In the genomic region with DNA sequence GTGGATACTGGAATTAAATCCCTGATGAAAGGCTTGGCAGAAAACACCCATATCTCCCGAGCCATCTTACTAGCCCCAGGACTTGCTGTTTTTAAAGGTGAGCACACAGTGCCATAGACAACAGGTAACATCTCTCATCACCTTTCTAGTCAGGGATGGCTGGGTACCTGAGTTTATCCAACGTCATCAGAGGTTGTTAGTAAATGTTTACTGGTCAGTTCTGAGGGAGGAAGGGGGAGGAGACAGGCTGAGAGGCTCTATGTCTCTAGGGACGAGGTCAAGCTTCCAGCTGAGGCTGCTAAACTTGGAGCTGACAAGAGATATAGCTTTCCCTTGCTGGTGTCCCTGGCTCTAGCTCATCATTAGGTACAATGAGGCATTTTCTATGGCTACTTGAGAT, we compare ENCODE assay signal across 16 mouse cellular contexts. TPM values are rescaled to one million over a fixed set of nuclear protein-coding genes. Genes with fewer than 3 reads are reported as not detected.
DNase-seq lines count a peak whose midpoint lies in the region; ATAC-seq and TF ChIP-seq lines count a peak whose summit lies in the region.
"Had no signal": no experiment of that assay in that cellular context is flagged by ENCODE, and none has a peak within 500 bp of the region (broad histone marks: within the 10 kb centered on the region; RNA-seq: fewer than 3 reads in every experiment).

No protein-coding gene starts in this region.

- WGBS in lung, embryonic 14.5 days, result 40% methylated on average over 3 of the region's 3 CpGs
- WGBS in lung, adult 2 months, result 26% methylated on average over 3 of the region's 3 CpGs
- WGBS in heart, postnatal 0 days, result 26% methylated on average over 3 of the region's 3 CpGs
- WGBS in kidney, postnatal 0 days, result 30% methylated on average over 3 of the region's 3 CpGs

- no peak overlapping the region for H3K4me2 ChIP-seq in lung, embryonic 14.5 days
- no peak overlapping the region for H3K4me2 ChIP-seq in heart, postnatal 0 days (ENCODE audit: low read depth, low read length)
- no peak overlapping the region for H3K4me2 ChIP-seq in kidney, postnatal 0 days (ENCODE audit: low read length)
- H3K4me2 ChIP-seq: midbrain, embryonic 12.5 days had no signal

- TF ChIP-seq CTCF in lung, embryonic 14.5 days (IDR thresholded peaks at IDR 0.05; ENCODE audit: low read depth), result no peak
- no peak for TF ChIP-seq CTCF in lung, adult 2 months (IDR thresholded peaks at IDR 0.05; ENCODE audit: insufficient read depth, low read length)
- TF ChIP-seq CTCF in heart, postnatal 0 days (IDR thresholded peaks at IDR 0.05; ENCODE audit: low read depth), result no peak
- no peak for TF ChIP-seq CTCF in kidney, postnatal 0 days (IDR thresholded peaks at IDR 0.05; ENCODE audit: low read depth)

- H3K27ac ChIP-seq in lung, embryonic 14.5 days (ENCODE audit: low read depth), result peak overlapping the region; percentile 73; the same call in 1 of the 2 replicates
- peak overlapping the region; percentile 83 for H3K27ac ChIP-seq in heart, postnatal 0 days (ENCODE audit: low read depth)
- H3K27ac ChIP-seq in kidney, postnatal 0 days, result peak overlapping the region; percentile 74
- H3K27ac ChIP-seq: midbrain, embryonic 12.5 days; stomach, postnatal 0 days had no signal

- no peak overlapping the region for H3K9ac ChIP-seq in lung, embryonic 14.5 days
- H3K9ac ChIP-seq in heart, postnatal 0 days (replicated peaks; ENCODE audit: low read depth, low read length), result no peak overlapping the region
- no peak overlapping the region for H3K9ac ChIP-seq in kidney, postnatal 0 days (ENCODE audit: low read depth, low read length)
- H3K9ac ChIP-seq: midbrain, embryonic 12.5 days had no signal

- TF ChIP-seq POLR2A in lung, adult 2 months (IDR thresholded peaks at IDR 0.05; ENCODE audit: borderline replicate concordance, extremely low read depth, low read depth, low read length), result no peak

- peak; percentile 94 for DNase-seq in heart, adult 11 months
- no peak for DNase-seq in heart, postnatal 4 days
- DNase-seq in lung, embryonic 14.5 days, result no peak
- no peak for DNase-seq in lung, adult 2 months
- DNase-seq in heart, postnatal 0 days (ENCODE audit: low spot score), result no peak
- DNase-seq in kidney, postnatal 0 days (ENCODE audit: low spot score), result peak; percentile 41
- DNase-seq in testis, postnatal 14 days (ENCODE audit: low spot score), result no peak
- DNase-seq in ovary, adult 18-20 months (ENCODE audit: low spot score), result no peak
- DNase-seq: cerebellum, adult 11-12 months; embryo, embryonic 11 days; thymus, postnatal 4 days had no signal

- ATAC-seq in lung, embryonic 14.5 days (ENCODE audit: insufficient read depth), result no peak
- peak; percentile 24; the same call in 1 of the 2 replicates for ATAC-seq in heart, postnatal 0 days (ENCODE audit: insufficient read depth, low read depth)
- peak; percentile 66 for ATAC-seq in kidney, postnatal 0 days (replicated peaks; ENCODE audit: low FRiP score, low read depth)
- ATAC-seq: inflammation-experienced regulatory T-cells, adult 6 months had no signal

- no peak overlapping the region for H3K4me3 ChIP-seq in lung, embryonic 14.5 days (ENCODE audit: low read depth, low read length)
- no peak overlapping the region for H3K4me3 ChIP-seq in lung, adult 2 months (replicated peaks; ENCODE audit: extremely low read depth, low read depth, low read length)
- no peak overlapping the region for H3K4me3 ChIP-seq in heart, postnatal 0 days (ENCODE audit: low read depth, low read length)
- H3K4me3 ChIP-seq in kidney, postnatal 0 days (replicated peaks; ENCODE audit: low read depth, low read length), result no peak overlapping the region
- H3K4me3 ChIP-seq: erythroblast, embryonic 14.5 days; midbrain, embryonic 12.5 days had no signal

- H3K27me3 ChIP-seq in lung, embryonic 14.5 days (ENCODE audit: insufficient read depth, low read length), result no peaks in the 10 kb centered on the region
- no peaks in the 10 kb centered on the region for H3K27me3 ChIP-seq in heart, postnatal 0 days (ENCODE audit: control insufficient read depth, insufficient read depth, low read length)
- no peaks in the 10 kb centered on the region for H3K27me3 ChIP-seq in kidney, postnatal 0 days (ENCODE audit: insufficient read depth, low read length)
- H3K27me3 ChIP-seq: midbrain, embryonic 12.5 days had no signal

- peaks cover 6% of the 10 kb centered on the region; the same call in 1 of the 2 replicates for H3K9me3 ChIP-seq in lung, embryonic 14.5 days (ENCODE audit: low read depth, low read length)
- 0 out of 2 replicates have a peak, but pooled peaks cover 5% of the 10 kb centered on the region for H3K9me3 ChIP-seq in heart, postnatal 0 days (replicated peaks; ENCODE audit: control insufficient read depth, low read length)
- H3K9me3 ChIP-seq in kidney, postnatal 0 days (replicated peaks; ENCODE audit: low read length), result no peaks in the 10 kb centered on the region

- TF ChIP-seq EP300 in heart, postnatal 0 days (IDR thresholded peaks at IDR 0.05; ENCODE audit: low read depth), result no peak

- peaks cover 11% of the 10 kb centered on the region; the same call in 1 of the 2 replicates for H3K4me1 ChIP-seq in lung, embryonic 14.5 days (ENCODE audit: insufficient read depth)
- peaks cover 22% of the 10 kb centered on the region for H3K4me1 ChIP-seq in lung, adult 2 months (ENCODE audit: control insufficient read depth, insufficient read depth, low read length)
- H3K4me1 ChIP-seq in heart, postnatal 0 days (ENCODE audit: control insufficient read depth, insufficient read depth), result peaks cover 21% of the 10 kb centered on the region
- H3K4me1 ChIP-seq in kidney, postnatal 0 days (replicated peaks; ENCODE audit: insufficient read depth, low read length), result peaks cover 8% of the 10 kb centered on the region; the same call in 1 of the 2 replicates
- H3K4me1 ChIP-seq: midbrain, embryonic 12.5 days had no signal

- peaks cover 27% of the 10 kb centered on the region for H3K36me3 ChIP-seq in lung, embryonic 14.5 days (ENCODE audit: insufficient read depth)
- peaks cover 32% of the 10 kb centered on the region for H3K36me3 ChIP-seq in heart, postnatal 0 days (replicated peaks; ENCODE audit: control insufficient read depth, insufficient read depth, low read length)
- H3K36me3 ChIP-seq in kidney, postnatal 0 days (ENCODE audit: insufficient read depth, low read length), result peaks cover 17% of the 10 kb centered on the region; the same call in 1 of the 2 replicates

RNA-seq across cellular contexts. Expression of a gene that starts 41.7 kb away (rescaled TPM):
- total RNA-seq in heart, postnatal 4 days (2021), result 10 to 100 TPM; 23.4 to 29.1 TPM
- 26.6 and 30.2 TPM in 2 replicates for polyA plus RNA-seq in lung, embryonic 14.5 days (2014; fragmentation: Nextera tagmentation; extraction: Ambion mirVana)
- polyA plus RNA-seq in lung, adult 2 months (2012; rRNA removed), result 38.8 and 60.1 TPM in 2 replicates
- 7.8 and 7.9 TPM in 2 replicates for total RNA-seq in heart, postnatal 0 days (2014; rRNA removed; ENCODE audit: low replicate concordance)
- 14.7 and 17.2 TPM in 2 replicates for polyA plus RNA-seq in heart, postnatal 0 days (2015; fragmentation: Nextera tagmentation; extraction: Ambion mirVana)
- 93.6 and 93.8 TPM in 2 replicates for polyA plus RNA-seq in kidney, postnatal 0 days (2015; fragmentation: Nextera tagmentation; extraction: Ambion mirVana)
- total RNA-seq: granulocyte monocyte progenitor cell, adult 5-6 weeks had no signal

Comparison
In these comparisons a context has a peak if more than half of its experiments do, and no peak if none do; other contexts are left out.
1. DNase-seq: peak in heart, adult 11 months (single experiment) and kidney, postnatal 0 days (single experiment); none in heart, postnatal 4 days (single experiment), lung, embryonic 14.5 days (single experiment), lung, adult 2 months (single experiment), heart, postnatal 0 days (single experiment), testis, postnatal 14 days (single experiment) and ovary, adult 18-20 months (single experiment).
2. Peak in every context shown above with its lines, with median percentiles within 50 percentile points of each other: H3K27ac ChIP-seq.